Mouse (Mus musculus) spleen, adult 18-20 months (tissue): ENCODE data around the gene Mrnip.
A peak's percentile ranks its signal among the peaks of the same experiment; 100 is the strongest.
"Not testable (repeated sequence)": the region's sequence is repeated elsewhere in the genome, so short reads cannot be mapped to it uniquely, and the experiment has no call there.

ENCODE experiments used
- DNase-seq, 2 experiments: peaks; one replicate each; pipeline ENCODE4 v3.0.0; 2022; ENCODE audit warnings: mixed read lengths in 2 of 2

The Mrnip gene

DNA sequence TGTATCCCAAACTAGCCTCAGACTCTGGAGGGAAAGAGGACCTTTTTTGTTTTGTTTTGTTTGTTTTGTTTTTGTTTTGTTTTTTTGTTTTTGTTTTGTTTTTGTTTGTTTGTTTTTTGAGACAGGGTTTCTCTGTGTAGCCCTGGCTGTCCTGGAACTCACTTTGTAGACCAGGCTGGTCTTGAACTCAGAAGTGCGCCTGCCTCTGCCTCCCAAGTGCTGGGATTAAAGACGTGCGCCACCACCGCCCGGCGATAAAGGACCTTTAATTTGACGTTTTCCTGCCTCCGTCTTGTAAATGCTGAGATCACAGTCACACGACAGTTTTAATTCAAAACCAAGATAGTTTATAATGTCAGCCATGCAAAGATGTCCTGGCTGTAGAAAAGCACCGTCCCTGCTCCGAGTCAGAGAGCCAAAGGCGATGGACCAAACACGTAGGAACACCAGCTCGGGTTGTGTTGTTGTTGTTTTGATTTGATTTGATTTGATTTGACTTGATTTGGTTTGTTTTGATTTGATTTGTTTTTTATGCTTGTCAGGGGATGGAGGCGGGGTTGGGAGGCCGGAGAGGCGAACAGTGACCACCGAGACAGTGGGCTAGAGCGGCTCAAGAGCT, at the start of gene Mrnip:
TSS of gene Mrnip (plus strand) at position 334 of the 619 bp plus-strand sequence.
- not testable (repeated sequence) for DNase-seq

DNA sequence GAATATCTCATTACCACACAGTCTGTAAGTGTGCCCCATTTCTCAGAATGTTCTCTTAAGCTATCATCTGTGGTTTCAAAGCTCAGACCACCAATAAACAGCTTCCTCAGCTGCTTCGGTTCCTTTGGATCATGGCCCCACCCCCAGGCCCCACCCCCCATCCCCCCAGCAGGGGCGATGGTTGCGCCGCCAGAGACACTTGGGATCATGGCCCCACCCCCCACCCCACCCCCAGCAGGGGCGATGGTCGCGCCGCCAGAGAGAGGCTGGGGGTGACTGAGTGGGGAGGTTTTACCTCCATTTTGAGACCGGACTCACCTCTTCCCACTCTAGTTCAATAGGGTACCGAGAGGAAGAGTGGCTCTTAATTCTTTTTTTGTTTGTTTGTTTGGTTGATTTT, 46.5 kb upstream of the Mrnip start:
- DNase-seq = no peak

DNA sequence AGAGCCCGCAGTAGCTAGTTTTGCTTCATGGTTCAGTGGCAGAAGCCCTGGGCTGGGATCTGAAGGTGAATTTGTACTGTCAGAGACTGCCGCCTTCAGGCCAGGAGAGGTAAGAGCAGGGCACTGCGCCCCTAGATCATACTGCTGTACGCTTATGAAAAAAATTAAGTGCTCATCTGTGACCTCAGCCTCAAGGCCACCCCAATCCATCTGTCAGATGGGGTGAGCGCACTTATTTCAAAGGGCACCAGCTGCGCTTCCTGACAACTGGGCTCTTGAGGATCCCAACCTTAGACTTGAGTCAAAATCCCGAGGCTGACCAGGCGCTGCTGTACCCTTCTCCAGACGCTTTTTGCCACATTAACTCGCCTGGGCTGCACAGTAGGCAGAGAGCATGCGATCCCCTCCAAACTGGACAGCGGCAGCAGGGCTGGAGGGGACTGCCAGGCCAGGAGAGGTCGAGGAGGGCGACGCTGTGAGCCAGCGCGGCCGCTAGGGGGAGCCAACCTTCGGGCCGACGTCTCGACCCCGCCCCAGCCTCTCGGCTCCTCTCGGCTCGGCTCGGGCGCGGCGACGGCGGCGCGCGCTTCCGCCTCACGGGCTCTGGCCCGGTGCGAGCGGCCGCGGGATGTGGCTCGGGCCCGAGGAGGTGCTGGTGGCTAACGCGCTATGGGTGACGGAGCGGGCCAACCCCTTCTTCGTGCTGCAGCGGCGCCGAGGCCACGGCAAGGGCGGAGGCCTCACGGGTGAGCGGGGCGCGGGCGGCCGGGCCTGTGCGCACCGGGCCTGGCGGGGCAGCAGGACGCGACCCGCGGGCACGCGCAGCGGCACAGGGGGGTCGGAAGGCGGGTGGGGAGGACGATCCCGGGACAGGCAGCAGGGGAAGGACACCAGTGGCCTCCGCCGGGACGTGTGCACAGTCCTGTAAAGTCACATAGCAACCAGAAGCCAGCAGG, 43.2 kb upstream of the Mrnip start, which contains the start of gene Tbc1d9b:
TSS of gene Tbc1d9b (plus strand) at position 586 of the 956 bp plus-strand sequence.
- DNase-seq = peak; percentile 82 to 87

DNA sequence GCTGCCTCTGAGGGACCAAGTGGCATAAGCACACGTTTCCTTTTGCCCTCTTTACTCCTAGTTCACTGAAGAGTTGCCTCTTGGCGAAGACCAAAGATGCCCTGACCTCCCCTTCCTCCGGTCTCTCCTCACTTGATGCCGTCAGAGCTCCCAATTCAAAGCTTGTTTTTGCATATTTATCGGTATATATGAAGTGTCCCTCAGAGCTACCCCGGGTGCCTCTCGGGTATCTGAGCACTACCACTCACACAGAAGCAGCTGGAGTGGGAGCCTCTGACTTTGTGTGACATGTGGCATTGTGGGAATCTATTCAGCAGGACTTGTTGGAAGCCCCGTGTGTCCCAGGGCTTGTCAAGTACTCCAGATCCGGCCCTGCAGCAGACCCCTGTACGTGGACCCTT, 42.4 kb upstream of the Mrnip start:
- peak in 1 of 2 experiments; percentile 15 for DNase-seq

DNA sequence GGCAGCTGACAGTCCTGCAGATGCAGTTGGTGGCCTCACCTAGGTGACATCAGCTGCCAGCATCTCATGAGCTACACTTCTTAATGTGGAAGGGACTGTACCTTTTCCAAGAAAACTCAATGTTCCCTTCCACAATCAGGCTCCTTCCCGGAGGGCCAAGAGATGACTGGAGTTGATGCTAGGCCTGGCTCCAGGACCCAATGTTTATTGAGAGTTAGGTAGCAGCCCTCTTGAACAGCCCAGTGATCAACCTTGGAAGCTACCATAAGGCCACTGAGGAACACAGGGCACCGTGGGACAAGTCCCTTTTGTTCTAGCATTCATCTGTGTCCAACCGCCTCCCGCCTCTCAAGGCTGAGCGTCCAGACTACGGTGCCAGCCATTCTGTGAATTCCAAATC, 42.0 kb upstream of the Mrnip start:
- no peak for DNase-seq

DNA sequence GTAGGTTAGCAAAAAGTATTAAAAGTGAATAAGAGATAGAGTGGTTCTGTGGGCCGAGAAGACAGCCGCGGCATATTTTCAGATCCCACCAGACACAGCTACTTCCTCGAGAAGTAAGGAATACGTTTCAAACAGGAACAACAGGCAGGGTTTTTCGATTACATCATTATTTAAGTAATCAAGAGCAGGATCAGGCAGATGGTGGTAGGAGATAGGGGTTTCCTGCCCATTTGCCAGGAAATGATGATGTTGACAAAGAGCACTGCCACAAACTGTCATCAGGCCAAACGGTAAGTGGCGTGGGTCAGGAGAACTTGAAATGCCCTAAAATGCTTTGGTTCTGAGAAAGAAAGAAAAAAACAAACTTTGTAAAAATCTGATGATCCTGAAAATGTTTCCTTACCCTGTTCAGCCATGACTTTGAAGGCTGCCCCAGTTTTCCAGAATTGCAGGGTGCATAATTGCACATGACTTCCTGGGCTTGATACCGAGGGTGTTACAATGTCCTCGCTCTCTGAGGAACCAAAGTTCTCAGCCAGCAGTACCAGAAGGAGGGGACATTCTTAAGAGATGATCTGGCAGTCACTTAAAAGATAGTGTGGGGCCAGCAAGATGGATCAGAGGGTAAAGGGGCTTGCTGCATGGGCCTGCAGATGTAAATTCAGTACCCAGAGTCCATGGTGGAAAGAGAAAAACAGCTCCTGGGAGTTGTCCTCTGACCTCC, 39.9 kb upstream of the Mrnip start:
- no peak for DNase-seq

- DNase-seq = no peak
These were observed 35.9 kb upstream of the Mrnip start for GRCm38 (mm10) chr11:50138206-50138822.

DNA sequence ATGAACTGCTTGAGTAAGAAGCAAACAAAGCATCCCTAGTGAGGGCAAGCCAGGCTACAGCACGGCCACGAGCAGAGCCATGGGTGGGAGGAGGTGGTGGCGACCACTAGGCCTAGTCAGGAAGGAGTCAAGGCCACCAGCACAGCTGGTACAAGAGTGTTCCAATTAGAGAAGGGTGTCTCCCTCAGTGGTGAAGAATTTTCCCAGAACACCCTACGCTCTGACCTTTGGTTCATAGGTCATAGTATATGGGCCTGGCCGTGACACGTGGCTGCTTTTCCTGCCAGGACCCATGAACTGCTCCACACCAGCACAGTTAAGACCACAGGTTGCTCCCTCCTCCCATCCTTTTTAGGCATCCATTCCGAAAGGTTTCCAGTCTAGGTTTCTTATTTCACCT, 34.7 kb upstream of the Mrnip start:
- DNase-seq = no peak

DNA sequence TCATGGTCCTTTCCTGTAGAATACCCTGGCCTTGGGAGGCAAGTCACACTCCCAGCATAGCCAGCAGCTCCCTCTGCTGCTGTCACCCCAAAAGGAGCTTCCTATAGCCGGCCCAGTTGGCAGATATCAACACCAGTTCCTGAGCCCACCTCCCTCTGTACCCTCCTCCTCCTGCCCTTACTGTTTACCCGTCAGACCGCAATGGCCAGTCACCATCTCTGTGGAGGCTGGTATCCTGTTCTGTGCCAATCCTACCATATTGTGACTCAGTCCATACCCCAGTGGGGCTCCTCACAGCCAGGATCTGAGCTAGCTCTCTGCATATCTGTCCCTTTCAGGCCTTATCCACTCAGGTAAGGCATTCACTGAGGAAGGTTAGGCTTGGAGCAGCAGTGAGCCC, 28.7 kb upstream of the Mrnip start:
- DNase-seq = no peak

GRCm38 (mm10) chr11:50146121-50146520, 28.1 kb upstream of the Mrnip start:
- no peak for DNase-seq

- DNase-seq = no peak
These were observed 26.8 kb upstream of the Mrnip start for GRCm38 (mm10) chr11:50147267-50147957.

DNA sequence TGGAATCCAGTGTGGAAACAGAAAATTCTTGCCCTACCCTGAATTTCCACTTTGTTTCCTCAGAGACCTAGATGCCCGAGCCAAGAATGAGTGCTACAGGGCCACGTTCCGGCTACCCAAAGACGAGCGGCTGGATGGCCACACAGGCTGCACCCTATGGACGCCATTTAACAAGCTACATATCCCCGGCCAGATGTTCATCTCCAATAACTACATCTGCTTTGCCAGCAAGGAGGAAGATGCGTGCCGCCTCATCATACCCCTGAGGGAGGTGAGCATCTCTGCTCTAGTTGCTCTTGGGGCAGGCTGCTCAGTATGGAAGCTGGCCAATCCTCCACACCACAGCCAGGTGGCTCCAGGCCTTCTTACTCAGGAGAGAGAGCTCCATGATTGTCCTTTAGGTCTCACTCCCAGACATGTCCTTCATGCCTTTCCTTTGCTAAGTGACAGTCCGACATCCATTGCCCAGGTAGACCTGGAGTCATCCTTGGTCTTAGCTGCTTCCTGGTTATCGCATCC, 26.2 kb upstream of the Mrnip start:
- no peak for DNase-seq

GRCm38 (mm10) chr11:50149200-50149599, 25.0 kb upstream of the Mrnip start:
- no peak for DNase-seq

- DNase-seq = no peak
These were observed 24.6 kb upstream of the Mrnip start for GRCm38 (mm10) chr11:50149603-50150150.

- DNase-seq = no peak
These were observed 22.9 kb upstream of the Mrnip start for GRCm38 (mm10) chr11:50151374-50151773.

DNA sequence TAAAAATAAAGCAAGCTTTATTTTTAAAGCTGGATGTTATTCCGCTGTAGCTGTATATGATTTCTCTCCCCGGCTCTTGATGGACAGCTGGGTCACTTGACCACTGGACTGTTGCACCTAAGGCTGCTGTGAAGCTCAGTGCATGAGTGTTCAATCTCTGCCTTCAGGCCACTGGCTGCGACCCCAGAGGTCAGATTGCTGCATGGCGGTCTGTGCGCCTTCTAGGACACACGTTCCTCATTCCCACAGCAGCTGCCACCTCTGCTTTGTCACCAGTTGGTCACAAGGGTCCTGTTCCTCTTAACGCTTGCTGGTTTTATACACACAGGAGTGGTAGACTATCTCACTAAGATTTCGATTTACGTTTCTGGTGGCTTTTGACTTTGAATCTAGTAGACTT, 20.1 kb upstream of the Mrnip start:
- no peak for DNase-seq

GRCm38 (mm10) chr11:50154777-50155520, 19.3 kb upstream of the Mrnip start:
- DNase-seq = no peak

DNA sequence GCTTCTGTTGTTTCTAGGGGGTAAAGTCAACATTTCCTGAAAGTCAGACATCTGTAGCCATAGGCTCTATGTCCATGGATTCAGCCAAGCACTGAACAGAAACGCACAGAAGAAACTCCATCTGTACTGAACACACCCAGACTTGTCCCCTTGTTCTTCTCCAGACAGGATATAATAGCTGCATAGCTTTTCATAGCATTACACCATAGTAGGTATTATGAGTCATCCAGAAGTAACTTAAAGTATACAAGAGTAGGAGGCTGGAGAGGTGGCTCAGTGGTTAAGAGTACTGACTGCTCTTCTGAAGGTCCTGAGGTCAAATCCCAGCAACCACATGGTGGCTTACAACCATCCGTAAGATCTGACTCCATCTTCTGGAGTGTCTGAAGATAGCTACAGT, 18.5 kb upstream of the Mrnip start:
- DNase-seq = no peak

- DNase-seq = no peak
These were observed 17.5 kb upstream of the Mrnip start for GRCm38 (mm10) chr11:50156725-50157258.

DNA sequence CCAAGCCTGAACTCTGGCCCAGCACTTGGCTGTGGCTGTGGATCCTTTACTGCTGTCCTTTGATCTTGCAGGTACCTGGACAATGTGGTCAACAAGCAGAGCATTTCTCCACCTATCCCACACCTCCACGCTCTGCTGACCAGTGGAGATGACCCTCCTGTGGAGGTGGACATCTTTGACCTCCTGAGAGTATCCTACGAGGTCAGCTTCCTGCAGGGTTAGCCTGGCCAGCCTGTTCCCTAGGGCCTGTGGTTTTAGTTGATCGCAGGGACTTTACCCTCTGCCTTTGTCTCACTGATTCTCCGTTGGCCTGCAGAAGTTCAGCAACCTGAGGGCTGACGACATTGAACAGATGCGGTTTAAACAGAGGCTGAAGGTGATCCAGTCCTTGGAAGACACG, 15.9 kb upstream of the Mrnip start:
- DNase-seq = no peak

- DNase-seq = no peak
These were observed 14.9 kb upstream of the Mrnip start for GRCm38 (mm10) chr11:50159347-50159746.
